Comparison of ENCODE assay signal across 10 mouse cellular contexts in the genomic region with DNA sequence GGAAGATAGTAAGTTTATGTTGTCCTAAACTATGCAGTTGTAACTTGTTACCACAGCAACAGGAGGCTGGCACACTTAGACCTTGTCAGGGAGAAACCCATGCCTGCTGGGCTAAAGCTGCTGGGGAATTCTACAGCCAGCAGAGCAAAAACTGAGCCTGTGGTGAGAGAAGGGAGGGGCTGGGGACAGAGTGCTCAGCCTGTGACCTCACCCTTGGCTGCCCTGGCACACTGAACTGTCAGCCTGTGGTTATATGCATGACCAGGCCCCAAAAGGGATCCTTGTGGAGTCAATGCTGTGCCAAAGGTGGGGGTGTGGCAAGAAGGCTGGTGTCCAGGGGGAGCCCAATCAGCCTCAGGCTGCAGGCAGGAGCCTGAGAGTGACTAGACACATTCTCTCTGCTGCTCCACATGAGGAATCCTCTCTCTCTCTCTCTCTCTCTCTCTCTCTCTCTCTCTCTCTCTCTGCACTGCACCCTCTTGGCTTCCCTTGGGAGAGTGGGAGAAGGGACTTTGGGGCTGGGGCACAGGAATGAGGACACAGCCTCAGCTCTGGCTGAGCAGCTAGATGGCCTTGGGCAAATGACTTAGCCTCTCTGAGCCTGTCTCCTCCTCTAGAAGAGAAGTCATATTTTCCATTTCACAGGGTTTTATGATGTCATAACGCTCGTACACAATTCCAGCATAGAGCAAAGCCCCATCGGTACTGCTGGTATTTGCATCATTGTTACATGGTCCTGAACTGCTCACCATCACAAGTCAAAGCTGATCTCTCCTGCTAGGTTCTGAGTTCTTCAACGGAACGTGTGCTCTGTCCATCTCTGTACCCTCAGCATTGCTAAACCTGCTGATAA. TPM values are rescaled to one million over a fixed set of nuclear protein-coding genes. Genes with fewer than 3 reads are reported as not detected.
DNase-seq lines count a peak whose midpoint lies in the region; ATAC-seq lines count a peak whose summit lies in the region.
"Had no signal": no experiment of that assay in that cellular context is flagged by ENCODE, and none has a peak within 500 bp of the region (broad histone marks: within the 10 kb centered on the region; RNA-seq: fewer than 3 reads in every experiment).

No protein-coding gene starts in this region.

- peaks cover 9% of the 10 kb centered on the region for H3K4me1 ChIP-seq in midbrain, embryonic 14.5 days (ENCODE audit: control insufficient read depth, insufficient read depth, low read length)
- H3K4me1 ChIP-seq in midbrain, embryonic 13.5 days (replicated peaks): peaks cover 25% of the 10 kb centered on the region
- H3K4me1 ChIP-seq in limb, embryonic 10.5 days: peaks cover 39% of the 10 kb centered on the region

- no peak overlapping the region for H3K4me2 ChIP-seq in midbrain, embryonic 14.5 days (ENCODE audit: low read length)
- no peak overlapping the region for H3K4me2 ChIP-seq in midbrain, embryonic 13.5 days (replicated peaks)
- H3K4me2 ChIP-seq: hindbrain, embryonic 15.5 days had no signal

- DNase-seq in gastrocnemius, adult 18-20 months (ENCODE audit: low spot score): peak; percentile 59
- no peak for DNase-seq in gastrocnemius, postnatal 36 days
- DNase-seq in midbrain, embryonic 14.5 days: no peak
- peak; percentile 81 for DNase-seq in adrenal gland, postnatal 14 days
- DNase-seq in limb, embryonic 10.5 days (ENCODE audit: low spot score): peak; percentile 28
- no peak for DNase-seq in spleen, postnatal 14 days (ENCODE audit: low spot score in 2 of 2)
- DNase-seq in thymus, postnatal 25 days: no peak
- DNase-seq: embryo, embryonic 11 days had no signal

- intact Hi-C loops in gastrocnemius, postnatal 36 days (cut with DNase I): no loop called here

- H3K9me3 ChIP-seq in midbrain, embryonic 14.5 days (ENCODE audit: control insufficient read depth, low read length): no peaks in the 10 kb centered on the region
- H3K9me3 ChIP-seq in midbrain, embryonic 13.5 days: no peaks in the 10 kb centered on the region
- no peaks in the 10 kb centered on the region for H3K9me3 ChIP-seq in limb, embryonic 10.5 days (replicated peaks)
- H3K9me3 ChIP-seq: hindbrain, embryonic 15.5 days had no signal

- no peaks in the 10 kb centered on the region for H3K27me3 ChIP-seq in midbrain, embryonic 14.5 days (ENCODE audit: control insufficient read depth, insufficient read depth, low read length)
- peaks cover 20% of the 10 kb centered on the region; the same call in 1 of the 2 replicates for H3K27me3 ChIP-seq in midbrain, embryonic 13.5 days
- H3K27me3 ChIP-seq in limb, embryonic 10.5 days (ENCODE audit: low read depth, poor library complexity, severe bottlenecking): peaks cover 27% of the 10 kb centered on the region; the same call in 1 of the 2 replicates
- H3K27me3 ChIP-seq: hindbrain, embryonic 15.5 days had no signal

- ATAC-seq in midbrain, embryonic 14.5 days (ENCODE audit: low FRiP score, low TSS enrichment): 0 out of 2 replicates have a peak, but pooled peaks have one; percentile 19
- no peak for ATAC-seq in midbrain, embryonic 13.5 days

- H3K36me3 ChIP-seq in midbrain, embryonic 14.5 days (ENCODE audit: control insufficient read depth, insufficient read depth, low read length): no peaks in the 10 kb centered on the region; the same call in 1 of the 2 replicates
- peaks cover 8% of the 10 kb centered on the region; the same call in 1 of the 2 replicates for H3K36me3 ChIP-seq in midbrain, embryonic 13.5 days
- H3K36me3 ChIP-seq in limb, embryonic 10.5 days: peaks cover 7% of the 10 kb centered on the region

- no peak overlapping the region for H3K4me3 ChIP-seq in midbrain, embryonic 14.5 days (replicated peaks; ENCODE audit: low read depth, low read length)
- no peak overlapping the region for H3K4me3 ChIP-seq in midbrain, embryonic 13.5 days (replicated peaks)
- no peak overlapping the region for H3K4me3 ChIP-seq in limb, embryonic 10.5 days
- H3K4me3 ChIP-seq: hindbrain, embryonic 15.5 days had no signal

- 79% methylated on average over 5 of the region's 5 CpGs for WGBS in midbrain, embryonic 14.5 days
- WGBS in midbrain, embryonic 13.5 days: 81% methylated on average over 5 of the region's 5 CpGs
- 88% methylated on average over 5 of the region's 5 CpGs for WGBS in limb, embryonic 10.5 days

- H3K9ac ChIP-seq in midbrain, embryonic 14.5 days (replicated peaks; ENCODE audit: low read length): no peak overlapping the region
- no peak overlapping the region; the same call in 1 of the 2 replicates for H3K9ac ChIP-seq in midbrain, embryonic 13.5 days (replicated peaks)
- H3K9ac ChIP-seq: hindbrain, embryonic 15.5 days had no signal

- no peak overlapping the region for H3K27ac ChIP-seq in midbrain, embryonic 14.5 days (replicated peaks; ENCODE audit: low read depth, low read length)
- H3K27ac ChIP-seq in midbrain, embryonic 13.5 days: no peak overlapping the region
- peak overlapping the region; percentile 53; the same call in 1 of the 2 replicates for H3K27ac ChIP-seq in limb, embryonic 10.5 days
- H3K27ac ChIP-seq: hindbrain, embryonic 15.5 days had no signal

RNA-seq across cellular contexts. Expression of gene Prrt4, which starts 16.7 kb away (rescaled TPM):
- total RNA-seq in gastrocnemius, adult 18-20 months (2021): under 1 TPM; 0.30 to 1.00 TPM
- under 1 TPM; 0.43 to 0.54 TPM for total RNA-seq in gastrocnemius, postnatal 36 days (2021)
- polyA plus RNA-seq in midbrain, embryonic 14.5 days (2014; fragmentation: Nextera tagmentation; extraction: Ambion mirVana): 6.2 and 7.5 TPM in 2 replicates
- 2.7 and 3.6 TPM in 2 replicates for polyA plus RNA-seq in midbrain, embryonic 13.5 days (2015; fragmentation: Nextera tagmentation; extraction: Ambion mirVana)
- total RNA-seq in adrenal gland, postnatal 14 days (2021): 4.9 and 5.1 TPM in 2 replicates
- 2.0 and 3.7 TPM in 2 replicates for polyA plus RNA-seq in limb, embryonic 10.5 days (2016; fragmentation: Nextera tagmentation; extraction: Ambion mirVana)

RNA-seq across cellular contexts. Expression of gene Impdh1, which starts 20.1 kb away (rescaled TPM):
- 10 to 100 TPM in 1 of 2 experiments, 1 to 10 TPM in 1; 9.2 to 12.8 TPM for total RNA-seq in gastrocnemius, adult 18-20 months (2021)
- 10 to 100 TPM; 10.5 to 15.5 TPM for total RNA-seq in gastrocnemius, postnatal 36 days (2021)
- polyA plus RNA-seq in midbrain, embryonic 14.5 days (2014; fragmentation: Nextera tagmentation; extraction: Ambion mirVana): 48.3 and 48.5 TPM in 2 replicates
- polyA plus RNA-seq in midbrain, embryonic 13.5 days (2015; fragmentation: Nextera tagmentation; extraction: Ambion mirVana): 43.5 and 51.8 TPM in 2 replicates
- 252 and 482 TPM in 2 replicates for total RNA-seq in adrenal gland, postnatal 14 days (2021)
- polyA plus RNA-seq in limb, embryonic 10.5 days (2016; fragmentation: Nextera tagmentation; extraction: Ambion mirVana): 56.7 and 66.9 TPM in 2 replicates

RNA-seq across cellular contexts. Expression of gene Rbm28, which starts 31.3 kb away (rescaled TPM):
- 10 to 100 TPM; 12.9 to 15.2 TPM for total RNA-seq in gastrocnemius, adult 18-20 months (2021)
- 10 to 100 TPM; 12.8 to 15.7 TPM for total RNA-seq in gastrocnemius, postnatal 36 days (2021)
- 36.9 and 47.6 TPM in 2 replicates for polyA plus RNA-seq in midbrain, embryonic 14.5 days (2014; fragmentation: Nextera tagmentation; extraction: Ambion mirVana)
- 47.2 and 48.5 TPM in 2 replicates for polyA plus RNA-seq in midbrain, embryonic 13.5 days (2015; fragmentation: Nextera tagmentation; extraction: Ambion mirVana)
- total RNA-seq in adrenal gland, postnatal 14 days (2021): 29.7 and 31.8 TPM in 2 replicates
- 51.1 and 52.9 TPM in 2 replicates for polyA plus RNA-seq in limb, embryonic 10.5 days (2016; fragmentation: Nextera tagmentation; extraction: Ambion mirVana)

Comparison
In these comparisons a context has a peak if more than half of its experiments do, and no peak if none do; other contexts are left out.
1. DNase-seq: peak in gastrocnemius, adult 18-20 months (single experiment), adrenal gland, postnatal 14 days (single experiment) and limb, embryonic 10.5 days (single experiment); none in gastrocnemius, postnatal 36 days (0 of 2), midbrain, embryonic 14.5 days (single experiment), spleen, postnatal 14 days (0 of 2) and thymus, postnatal 25 days (single experiment).
2. RNA of gene Impdh1, which starts 20.1 kb away (total RNA-seq): 252 to 482 TPM in adrenal gland, postnatal 14 days; 10.5 to 15.5 TPM in gastrocnemius, postnatal 36 days and 9.2 to 12.8 TPM in gastrocnemius, adult 18-20 months; every median in the first group is over 10 times any median in the second.